Mouse (Mus musculus) embryonic fibroblast, embryonic 13.5 days (primary cell): ENCODE data around the gene Atp8a2.

ENCODE experiments used
- CTCF ChIP-seq: IDR thresholded peaks from 2 replicates; pipeline ENCODE4 v1.5.1; 2011; ENCODE audit warnings: mild to moderate bottlenecking, control low read depth, low read length, moderate library complexity, borderline replicate concordance; ENCODE audit not compliant: insufficient read depth
- POLR2A ChIP-seq: IDR thresholded peaks from 2 replicates; pipeline ENCODE4 v1.6.1; 2011; ENCODE audit warnings: low read depth, mild to moderate bottlenecking, control low read depth, low read length, moderate library complexity

- TF ChIP-seq POLR2A (no peak), CTCF (no peak)
Measured at GRCm38 (mm10) chr14:59715695-59716442, 481.1 kb downstream of the Atp8a2 start.
